Mouse (Mus musculus) ES-Bruce4 (cell line): ENCODE results near the gene Cntn5.

Experiments used
- CTCF ChIP-seq: IDR thresholded peaks from one replicate; pipeline ENCODE4 v1.8.1; 2011; ENCODE audit warnings: low read depth, low read length
- POLR2A ChIP-seq: IDR thresholded peaks from one replicate; pipeline ENCODE4 v1.8.1; 2011; ENCODE audit warnings: low read length; ENCODE audit not compliant: insufficient read depth

- no peak for TF ChIP-seq POLR2A
- no peak for TF ChIP-seq CTCF
These were observed 1133.8 kb downstream of the Cntn5 start for GRCm38 (mm10) chr9:9770777-9771176.
